Mouse (Mus musculus) T-helper 17 cell (primary cell): Measurements from ENCODE around the gene Colgalt1.

Experiments
- in situ Hi-C, 2 experiments: fragments of 300-600 bp; cut with MboI, MseI; formaldehyde crosslinking; loops; 1 replicate in 1 of 2; 2 replicates in 1 of 2; pipeline ENCODE4 v1.15.1; 2025; ENCODE audit warnings: high pct_unique_total_duplicates in 2 of 2

The Colgalt1 gene

DNA sequence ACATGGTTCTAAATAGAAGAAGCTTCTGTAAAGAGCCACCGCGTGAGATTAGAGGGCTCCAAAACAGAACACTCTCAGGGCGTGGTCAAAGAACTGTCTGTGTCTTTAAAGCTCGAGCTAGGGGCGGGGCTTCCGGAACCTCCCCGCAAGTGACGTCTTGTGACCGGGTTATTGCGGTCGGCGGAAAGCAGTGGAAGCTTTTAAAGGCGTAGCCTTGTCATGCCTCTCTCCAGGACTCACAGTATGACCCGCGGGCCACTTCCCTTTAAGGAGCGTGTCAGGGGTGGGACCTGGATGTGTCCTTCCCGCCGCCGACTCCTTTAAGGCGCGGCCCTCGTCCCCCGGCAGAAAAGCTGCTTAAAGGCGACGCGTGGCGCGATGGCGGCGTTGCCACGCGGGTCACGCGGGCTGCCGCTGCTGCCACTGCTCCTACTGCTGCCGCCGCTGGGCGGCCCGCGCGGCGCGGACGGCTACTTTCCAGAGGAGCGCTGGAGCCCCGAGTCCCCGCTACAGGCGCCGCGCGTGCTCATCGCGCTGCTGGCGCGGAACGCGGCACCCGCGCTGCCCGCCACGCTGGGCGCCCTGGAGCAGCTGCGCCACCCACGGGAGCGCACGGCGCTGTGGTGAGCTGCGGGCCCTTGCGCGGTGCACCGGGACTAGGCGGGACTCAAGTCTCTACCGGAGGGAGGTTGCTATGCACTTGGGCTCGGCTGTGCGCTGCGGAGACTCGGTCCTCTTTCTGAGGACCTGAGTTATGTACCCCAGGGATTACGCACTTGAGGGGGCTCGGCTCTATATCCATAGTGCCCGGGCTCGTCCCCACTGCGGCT is at the start of gene Colgalt1:
Gene Colgalt1, plus strand, starts transcription at position 177 of the 830 bp plus-strand sequence.
- in situ Hi-C loops, result no loop called here

- in situ Hi-C loops, result loop anchor here (5.0 to 10.0 kb wide), 3 partner anchors 36 to 103 kb away; partner anchors contain the start of gene Fam129c (in 1 of the 2)
These were observed 49.4 kb upstream of the Colgalt1 start for GRCm38 (mm10) chr8:71561401-71561800.

DNA sequence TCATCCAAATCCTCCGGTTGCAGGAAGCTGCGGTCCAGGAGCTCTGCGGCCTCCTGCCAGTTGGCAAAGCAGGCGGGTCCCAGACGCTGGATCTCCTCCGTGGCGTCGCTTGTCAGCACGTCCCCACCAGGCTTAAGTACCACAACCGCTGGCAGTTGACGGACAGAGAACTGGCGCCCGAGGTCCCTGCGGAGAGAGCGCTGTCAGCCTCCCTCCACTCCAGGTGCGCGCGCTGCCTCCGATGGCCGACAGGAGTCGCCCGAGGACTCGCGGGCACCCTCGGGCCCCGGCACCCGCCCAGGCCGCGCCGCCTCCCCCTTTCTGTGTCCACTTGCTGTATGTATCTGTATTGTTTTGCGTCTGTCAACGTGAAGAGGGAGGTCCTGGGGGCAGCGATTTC is 48.0 kb upstream of the Colgalt1 start:
- in situ Hi-C loops, result loop anchor here (5.0 to 10.0 kb wide), 3 partner anchors 35 to 102 kb away; partner anchors contain the start of gene Fam129c (in 1 of the 2)

- in situ Hi-C loops, result loop anchor here (5.0 to 10.0 kb wide), 3 partner anchors 33 to 101 kb away; partner anchors contain the start of gene Fam129c (in 1 of the 2)
These were observed 46.8 kb upstream of the Colgalt1 start for GRCm38 (mm10) chr8:71563992-71564391.

GRCm38 (mm10) chr8:71566501-71566900 is 44.3 kb upstream of the Colgalt1 start, which contains the start of gene Nxnl1:
Nxnl1 (minus strand) TSS chr8:71566601.
- in situ Hi-C loops, result loop anchor here in 1 of 2 experiments (10.0 kb wide), 1 partner anchor 98 kb away; no protein-coding TSS in a partner anchor

DNA sequence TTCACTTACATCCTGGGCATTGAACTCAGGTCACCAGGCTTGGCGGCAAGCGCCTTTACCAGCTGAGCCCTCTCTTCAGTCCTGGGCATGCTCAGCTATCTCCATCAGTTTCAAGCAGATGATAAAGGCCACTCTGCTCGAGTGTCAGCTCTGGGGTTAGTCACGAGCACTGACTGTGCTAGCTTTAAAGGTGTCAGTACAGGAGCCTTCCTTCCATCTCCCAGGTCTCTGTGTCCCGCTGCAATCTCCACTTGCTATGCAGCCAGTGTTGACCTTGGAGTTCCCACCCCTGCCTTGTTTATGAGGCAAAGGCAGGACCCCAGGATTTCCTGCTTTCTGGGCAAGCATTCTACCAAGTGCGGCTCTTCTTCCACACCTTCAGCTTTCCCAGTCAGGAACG is 43.2 kb upstream of the Colgalt1 start:
- in situ Hi-C loops, result loop anchor here in 1 of 2 experiments (10.0 kb wide), 1 partner anchor 97 kb away; no protein-coding TSS in a partner anchor

GRCm38 (mm10) chr8:71568387-71568937 is 42.3 kb upstream of the Colgalt1 start, which contains the start of gene Slc27a1:
Slc27a1 (plus strand) TSS chr8:71568882.
- in situ Hi-C loops, result loop anchor here in 1 of 2 experiments (10.0 kb wide), 1 partner anchor 96 kb away; no protein-coding TSS in a partner anchor

GRCm38 (mm10) chr8:71568941-71569340 is 41.9 kb upstream of the Colgalt1 start:
- in situ Hi-C loops, result loop anchor here in 1 of 2 experiments (10.0 kb wide), 1 partner anchor 96 kb away; no protein-coding TSS in a partner anchor

DNA sequence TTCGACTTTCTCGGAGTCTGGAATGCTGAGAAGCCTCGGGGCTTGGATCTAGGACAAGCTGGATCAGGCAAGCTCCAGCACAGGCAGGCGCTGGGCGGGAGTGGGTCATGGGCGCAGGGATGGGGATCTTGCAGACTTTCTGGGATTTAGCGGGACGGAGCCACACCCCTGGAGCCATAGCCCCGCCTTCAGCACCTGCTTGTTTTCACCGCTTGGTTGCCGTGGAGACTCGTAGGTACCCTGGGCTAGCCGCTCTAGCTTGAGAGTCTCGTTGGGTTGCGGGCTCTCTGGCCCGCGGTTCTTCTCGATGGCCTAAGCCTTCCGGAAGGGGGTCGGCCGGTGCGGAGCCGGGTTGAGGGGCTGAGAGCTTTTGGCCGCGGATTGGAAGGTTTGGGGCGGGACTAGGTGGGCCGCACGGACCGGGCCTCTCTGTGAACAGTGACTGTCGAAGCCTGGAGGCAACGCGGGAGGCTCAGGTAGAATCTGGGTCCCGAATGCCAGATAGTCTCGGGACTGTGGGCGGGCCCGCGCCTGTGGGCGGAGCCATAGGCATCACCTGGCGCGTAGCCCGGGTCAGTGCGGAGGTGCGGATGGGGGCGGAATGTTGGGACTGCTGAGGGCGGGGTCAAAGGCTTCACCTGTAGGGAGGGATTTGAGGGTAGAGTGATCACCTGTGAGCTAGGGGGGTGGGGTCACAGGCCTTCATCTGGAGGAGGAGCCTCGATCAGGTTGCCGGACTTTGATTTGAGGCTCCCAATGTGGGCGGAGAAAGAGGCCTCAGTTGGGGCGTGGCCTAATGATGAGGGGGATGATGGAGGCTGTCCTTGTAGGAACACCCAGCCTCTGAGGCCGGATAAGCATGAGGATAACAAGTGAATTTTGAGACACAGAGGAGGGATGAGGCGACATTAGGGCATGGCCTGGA is 41.2 kb upstream of the Colgalt1 start:
- in situ Hi-C loops, result loop anchor here in 1 of 2 experiments (10.0 kb wide), 1 partner anchor 95 kb away; no protein-coding TSS in a partner anchor

DNA sequence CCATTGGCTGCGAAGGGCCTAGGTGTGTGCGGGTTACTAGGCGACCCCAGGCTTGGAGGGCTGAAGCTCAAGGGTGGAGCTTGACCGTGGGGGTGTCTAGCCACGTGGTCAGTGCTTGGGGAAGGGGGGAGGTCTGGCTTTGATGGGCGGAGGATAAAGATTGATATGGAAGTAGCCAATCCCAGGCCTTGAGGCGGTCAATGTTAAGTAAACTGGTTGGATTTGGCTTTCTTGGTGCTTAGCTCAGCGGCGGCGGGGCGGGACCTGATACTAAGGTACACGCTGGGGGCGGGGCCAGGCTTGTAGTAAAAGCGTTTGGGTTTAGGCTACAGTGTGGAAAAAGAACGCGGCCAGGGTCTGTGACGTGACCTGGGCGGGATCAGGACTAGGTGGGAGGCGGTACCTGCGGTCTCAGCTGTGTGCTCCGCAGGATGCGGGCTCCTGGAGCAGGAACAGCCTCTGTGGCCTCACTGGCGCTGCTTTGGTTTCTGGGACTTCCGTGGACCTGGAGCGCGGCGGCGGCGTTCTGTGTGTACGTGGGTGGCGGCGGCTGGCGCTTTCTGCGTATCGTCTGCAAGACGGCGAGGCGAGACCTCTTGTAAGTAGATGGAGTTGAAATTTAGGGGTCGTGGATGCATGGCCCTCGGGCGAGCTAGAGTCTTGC is 40.4 kb upstream of the Colgalt1 start:
- in situ Hi-C loops, result no loop called here

DNA sequence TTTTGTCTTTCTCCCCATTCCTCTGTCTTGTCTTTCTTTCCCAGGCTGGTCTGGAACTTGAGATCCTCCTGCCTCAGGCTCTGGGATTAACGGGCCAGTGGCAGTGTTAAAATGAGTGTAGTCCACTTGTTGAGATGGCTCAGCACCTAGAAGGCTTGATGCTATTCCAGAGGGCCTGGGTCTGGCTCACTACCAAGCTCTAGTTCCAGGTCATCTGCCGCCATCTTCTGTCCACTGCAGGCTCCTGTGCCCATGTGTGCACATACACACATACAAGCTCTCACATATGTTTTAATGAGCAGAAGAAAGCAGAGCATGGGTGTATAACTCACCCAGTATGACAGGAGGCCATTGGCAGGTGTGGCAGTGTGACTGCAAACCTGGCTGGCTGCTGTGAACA is 38.7 kb upstream of the Colgalt1 start:
- in situ Hi-C loops, result no loop called here

DNA sequence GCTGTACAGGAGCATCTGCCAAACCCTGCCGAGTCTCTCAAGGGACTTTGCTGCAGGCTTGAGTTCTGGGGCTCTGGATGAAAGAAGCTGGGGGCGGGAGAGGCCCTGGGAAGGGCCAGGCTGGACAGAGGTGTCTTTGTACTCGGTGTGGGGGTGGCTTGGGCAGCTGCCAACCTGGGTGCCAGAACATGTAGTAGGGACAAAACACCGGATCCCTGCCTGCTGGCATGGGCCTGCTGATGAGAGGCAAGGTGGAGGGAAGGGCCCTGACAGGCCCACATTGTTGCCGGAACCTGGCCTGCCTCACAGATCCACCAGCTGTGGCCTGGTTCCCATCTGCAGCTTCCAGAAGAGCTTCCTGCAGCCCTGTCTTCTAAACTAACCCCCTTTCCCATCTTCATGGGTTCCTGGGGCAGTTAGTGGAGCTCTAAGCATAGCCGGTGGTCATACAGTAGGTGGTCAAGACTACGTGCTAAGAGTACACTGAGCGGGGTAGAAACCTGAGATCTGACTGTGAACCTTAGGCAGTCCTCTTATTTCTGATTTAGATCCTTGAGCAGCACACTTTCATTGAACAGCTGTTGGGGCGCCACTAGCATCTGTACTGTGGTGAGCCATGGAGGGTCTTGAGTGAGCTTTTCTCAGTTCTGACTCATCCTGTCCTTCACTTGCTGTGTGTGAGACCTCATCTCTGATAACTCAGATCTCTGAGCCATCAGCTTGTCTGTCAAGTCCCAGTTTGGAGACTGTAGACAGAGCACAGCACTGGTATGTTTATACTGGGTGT is 37.8 kb upstream of the Colgalt1 start:
- in situ Hi-C loops, result no loop called here

DNA sequence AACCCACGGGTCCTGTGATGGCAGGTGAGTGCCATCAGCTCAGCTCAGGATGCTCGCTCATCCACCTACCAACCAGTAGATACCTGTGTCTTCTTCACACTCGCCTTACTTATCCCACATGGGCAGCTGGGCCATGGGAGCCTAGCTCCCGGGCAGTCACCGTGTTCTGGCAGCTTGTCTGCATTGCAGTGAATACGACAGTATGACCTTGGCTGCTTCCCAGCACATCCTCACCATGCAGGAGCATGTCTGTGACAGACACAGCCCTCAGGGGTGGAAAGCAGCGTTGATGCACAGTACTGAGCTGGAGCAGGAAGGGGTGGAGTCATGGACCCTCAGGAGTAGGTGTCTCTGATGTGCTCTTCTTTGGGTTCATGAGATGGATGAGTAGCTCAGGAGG is 36.4 kb upstream of the Colgalt1 start:
- in situ Hi-C loops, result no loop called here

DNA sequence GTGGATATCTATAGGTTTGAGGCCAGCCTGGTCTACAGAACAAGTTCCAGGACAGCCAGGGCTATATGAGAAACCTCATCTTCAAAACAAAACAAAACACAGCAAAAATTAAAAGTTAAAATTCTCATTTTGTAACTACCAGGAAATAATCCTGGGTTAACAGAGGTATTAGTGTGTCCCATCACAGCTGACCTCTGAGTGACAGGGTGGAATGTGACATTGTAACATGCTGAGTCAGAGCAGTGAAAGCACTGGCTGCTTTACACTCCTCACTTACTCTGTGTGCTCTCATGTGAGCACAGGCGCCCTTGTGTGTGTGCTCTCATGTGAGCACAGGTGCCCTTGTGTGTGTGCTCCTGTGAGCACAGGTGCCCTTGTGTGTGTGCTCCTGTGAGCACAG is 35.8 kb upstream of the Colgalt1 start:
- in situ Hi-C loops, result no loop called here

- in situ Hi-C loops, result no loop called here
These were observed 32.9 kb upstream of the Colgalt1 start for GRCm38 (mm10) chr8:71577856-71578387.

DNA sequence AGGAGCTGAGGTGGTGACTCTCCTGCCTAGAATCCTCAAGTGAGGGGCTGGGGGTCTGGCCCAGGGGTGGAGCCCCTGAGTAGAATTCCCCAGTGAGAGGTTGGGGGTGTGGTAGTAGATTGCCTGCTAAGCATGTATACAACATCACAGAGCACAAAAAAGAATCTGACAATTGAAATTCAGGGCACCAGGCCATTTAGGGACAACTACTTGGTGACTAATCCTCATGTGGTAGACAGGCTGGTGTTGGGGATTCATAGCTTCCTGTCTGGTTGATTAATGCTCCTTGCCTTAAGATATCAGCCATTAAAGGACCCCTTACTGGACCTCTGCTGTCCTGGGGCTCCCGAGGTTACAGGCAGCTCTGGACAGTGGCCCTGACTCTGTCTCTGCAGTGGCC is 31.8 kb upstream of the Colgalt1 start:
- in situ Hi-C loops, result no loop called here

DNA sequence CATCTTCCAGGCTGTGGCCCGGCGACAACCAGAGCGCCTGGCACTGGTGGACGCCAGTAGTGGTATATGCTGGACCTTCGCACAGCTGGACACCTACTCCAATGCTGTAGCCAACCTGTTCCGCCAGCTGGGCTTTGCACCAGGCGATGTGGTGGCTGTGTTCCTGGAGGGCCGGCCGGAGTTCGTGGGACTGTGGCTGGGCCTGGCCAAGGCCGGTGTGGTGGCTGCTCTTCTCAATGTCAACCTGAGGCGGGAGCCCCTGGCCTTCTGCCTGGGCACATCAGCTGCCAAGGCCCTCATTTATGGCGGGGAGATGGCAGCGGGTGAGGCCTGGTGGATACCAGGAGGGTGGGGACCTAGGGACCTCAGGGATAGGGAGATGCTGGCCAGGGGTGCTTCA is 31.3 kb upstream of the Colgalt1 start:
- in situ Hi-C loops, result no loop called here

GRCm38 (mm10) chr8:71580201-71580600 is 30.6 kb upstream of the Colgalt1 start:
- in situ Hi-C loops, result loop anchor here in 1 of 2 experiments (10.0 kb wide), 2 partner anchors 1135 to 1345 kb away; partner anchors contain the start of genes Armc6 and Sugp2

DNA sequence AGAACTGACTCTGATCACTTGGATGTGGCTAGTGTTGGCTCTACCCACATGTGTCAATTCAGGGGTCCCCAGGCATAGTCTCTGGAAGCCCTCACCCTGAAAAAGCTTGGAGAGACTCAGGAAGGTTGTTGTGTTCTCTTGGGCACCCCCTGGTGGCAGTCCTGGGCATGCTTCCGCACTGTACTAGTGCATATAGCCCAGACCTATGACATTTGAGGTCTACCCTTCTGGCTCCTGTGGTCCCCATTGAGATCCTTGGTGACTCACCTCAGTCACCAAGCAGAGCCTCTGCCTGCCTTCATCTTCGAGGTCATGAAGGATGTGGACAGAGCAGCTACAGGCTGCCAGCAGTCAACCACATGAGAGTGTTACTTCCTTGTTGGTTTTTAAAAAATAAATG is 23.9 kb upstream of the Colgalt1 start:
- in situ Hi-C loops, result loop anchor here in 1 of 2 experiments (10.0 kb wide), 2 partner anchors 1128 to 1352 kb away; partner anchors contain the start of genes Armc6 and Sugp2
